Mouse (Mus musculus) stomach, embryonic 16.5 days (tissue): Measurements from ENCODE around the gene Setd4. TPM values are rescaled to one million over a fixed set of nuclear protein-coding genes. Genes with fewer than 3 reads are reported as not detected.

Experiments
- ATAC-seq: fragments of 200-750 bp; cut with Nextera tagmentation; 2 replicates; pipeline ENCODE4 v1.8.0; 2017; ENCODE audit warnings: moderate number of reproducible peaks, moderate TSS enrichment; ENCODE audit not compliant: insufficient read depth, low FRiP score
- H3K27ac ChIP-seq: fragments of 300-500 bp; sonication (generic); 2 replicates; pipeline ENCODE4 v1.5.1; 2014; ENCODE audit warnings: low read length
- H3K27me3 ChIP-seq: fragments of 300-500 bp; sonication (generic); 2 replicates; pipeline ENCODE4 v1.6.1; 2014; ENCODE audit warnings: low read length, control low read depth, mixed read lengths; ENCODE audit not compliant: control insufficient read depth, insufficient read depth
- H3K36me3 ChIP-seq: fragments of 300-500 bp; sonication (generic); 2 replicates; pipeline ENCODE4 v1.6.1; 2014; ENCODE audit warnings: low read length; ENCODE audit not compliant: control insufficient read depth, insufficient read depth
- H3K4me1 ChIP-seq: fragments of 300-500 bp; sonication (generic); 2 replicates; pipeline ENCODE4 v1.6.1; 2014; ENCODE audit warnings: low read length, control low read depth, mixed read lengths; ENCODE audit not compliant: control insufficient read depth, insufficient read depth
- H3K4me2 ChIP-seq: fragments of 300-500 bp; sonication (generic); 2 replicates; pipeline ENCODE4 v1.6.1; 2014; ENCODE audit warnings: low read depth, low read length, mixed read lengths
- H3K4me3 ChIP-seq: fragments of 300-500 bp; sonication (generic); replicated peaks from 2 replicates; pipeline ENCODE4 v1.5.1; 2014; ENCODE audit warnings: mild to moderate bottlenecking, low read length
- H3K9ac ChIP-seq: fragments of 300-500 bp; sonication (generic); 2 replicates; pipeline ENCODE4 v1.6.1; 2014; ENCODE audit warnings: low read length
- H3K9me3 ChIP-seq: fragments of 300-500 bp; sonication (generic); replicated peaks from 2 replicates; pipeline ENCODE4 v1.6.1; 2016; ENCODE audit warnings: low read length, control low read depth; ENCODE audit not compliant: control insufficient read depth
- WGBS: fragments of 180-500 bp; shearing (Covaris S2); extraction: QIAGEN DNeasy Blood & Tissue Kit; methylation state at CpG from one replicate; pipeline ENCODE4 v1.1.7; 2014; 5-methylcytosine and 5-hydroxymethylcytosine counted together
- polyA plus RNA-seq: library from polyadenylated mRNA; unstranded; fragments of >200 nt; fragmentation: Nextera tagmentation; extraction: Ambion mirVana; gene quantifications from 2 replicates; pipeline ENCODE4 v1.2.1, GENCODE M21; 2015

Setd4 gene
- polyA plus RNA-seq, 1 experiment from 2014 or later = 11.8 TPM

GRCm38 (mm10) chr16:93610961-93611360 is 7.1 kb upstream of the Setd4 start:
- Histone ChIP-seq H3K4me2 (no peak overlapping the region), H3K9me3 (no peaks in the 10 kb centered on the region), H3K4me1 (no peaks in the 10 kb centered on the region), H3K36me3 (no peaks in the 10 kb centered on the region), H3K4me3 (no peak overlapping the region), H3K27me3 (no peaks in the 10 kb centered on the region), H3K27ac (no peak overlapping the region), H3K9ac (no peak overlapping the region)
- WGBS = 88% methylated on average over 4 of the region's 4 CpGs
- ATAC-seq = no peak

- 95% methylated on average over 4 of the region's 4 CpGs for WGBS
- no peak for ATAC-seq
Observed at GRCm38 (mm10) chr16:93609796-93610195, 5.9 kb upstream of the Setd4 start.

GRCm38 (mm10) chr16:93608731-93609130 is 4.9 kb upstream of the Setd4 start:
- no peaks in the 10 kb centered on the region for H3K9me3 ChIP-seq

More at GRCm38 (mm10) chr16:93609796-93610195, 5.9 kb upstream of the Setd4 start:
- no peaks in the 10 kb centered on the region for H3K27me3 ChIP-seq
- no peak overlapping the region for H3K4me2 ChIP-seq
- H3K9me3 ChIP-seq = no peaks in the 10 kb centered on the region
- H3K36me3 ChIP-seq = no peaks in the 10 kb centered on the region
- no peak overlapping the region for H3K9ac ChIP-seq
- H3K4me1 ChIP-seq = no peaks in the 10 kb centered on the region
- no peak overlapping the region for H3K27ac ChIP-seq
- H3K4me3 ChIP-seq = no peak overlapping the region

GRCm38 (mm10) chr16:93607669-93608101 is 3.8 kb upstream of the Setd4 start:
- under 1% methylated on average over 32 of the region's 32 CpGs for WGBS
- peak overlapping the region; percentile 76 for H3K4me3 ChIP-seq

More at GRCm38 (mm10) chr16:93608731-93609130, 4.9 kb upstream of the Setd4 start:
- Histone ChIP-seq H3K9ac (peak overlapping the region; percentile 88; the same call in 1 of the 2 replicates), H3K4me3 (peak overlapping the region; percentile 76), H3K4me1 (peaks cover 3% of the 10 kb centered on the region), H3K27ac (no peak overlapping the region), H3K27me3 (no peaks in the 10 kb centered on the region), H3K4me2 (peak overlapping the region; percentile 86), H3K36me3 (no peaks in the 10 kb centered on the region)
- no peak for ATAC-seq
- WGBS = 56% methylated on average over 8 of the region's 8 CpGs

GRCm38 (mm10) chr16:93606146-93606545 is 2.3 kb upstream of the Setd4 start:
- Histone ChIP-seq H3K9ac (no peak overlapping the region), H3K4me1 (peaks cover 3% of the 10 kb centered on the region), H3K4me3 (no peak overlapping the region), H3K36me3 (no peaks in the 10 kb centered on the region; the same call in 1 of the 2 replicates), H3K9me3 (no peaks in the 10 kb centered on the region), H3K27ac (no peak overlapping the region), H3K4me2 (no peak overlapping the region), H3K27me3 (no peaks in the 10 kb centered on the region)
- 92% methylated on average over 7 of the region's 7 CpGs for WGBS
- ATAC-seq = no peak

More at GRCm38 (mm10) chr16:93607669-93608101, 3.8 kb upstream of the Setd4 start:
- Histone ChIP-seq H3K4me1 (peaks cover 3% of the 10 kb centered on the region), H3K9me3 (no peaks in the 10 kb centered on the region), H3K27ac (peak overlapping the region; percentile 76), H3K36me3 (no peaks in the 10 kb centered on the region), H3K4me2 (peak overlapping the region; percentile 86), H3K27me3 (no peaks in the 10 kb centered on the region), H3K9ac (peak overlapping the region; percentile 88)
- peak; percentile 52; the same call in 1 of the 2 replicates for ATAC-seq

GRCm38 (mm10) chr16:93605553-93605952 is 1.7 kb upstream of the Setd4 start, which contains the start of gene Cbr1:
Gene Cbr1 (plus strand): TSS chr16:93605853.
- ATAC-seq = no peak
- Histone ChIP-seq H3K9ac (peak within 1 kb of the TSS; percentile 91), H3K4me1 (peaks cover 3% of the 10 kb centered on the region), H3K4me2 (peak within 1 kb of the TSS; percentile 98), H3K27me3 (no peaks in the 10 kb centered on the region), H3K4me3 (peak within 1 kb of the TSS; percentile 74), H3K36me3 (no peaks in the 10 kb centered on the region; the same call in 1 of the 2 replicates), H3K27ac (no peak within 1 kb of the TSS), H3K9me3 (no peaks in the 10 kb centered on the region)
- WGBS = 61% methylated on average over 4 of the region's 4 CpGs

GRCm38 (mm10) chr16:93604481-93604969 is 662 bp upstream of the Setd4 start:
- peak overlapping the region; percentile 98 for H3K4me2 ChIP-seq
- WGBS = 6% methylated on average over 16 of the region's 16 CpGs
- no peak for ATAC-seq
- no peaks in the 10 kb centered on the region; the same call in 1 of the 2 replicates for H3K36me3 ChIP-seq
- H3K27me3 ChIP-seq = no peaks in the 10 kb centered on the region
- H3K9me3 ChIP-seq = no peaks in the 10 kb centered on the region
- H3K4me3 ChIP-seq = peak overlapping the region; percentile 74
- H3K27ac ChIP-seq = peak overlapping the region; percentile 97
- peak overlapping the region; percentile 91 for H3K9ac ChIP-seq
- peaks cover 3% of the 10 kb centered on the region for H3K4me1 ChIP-seq

GRCm38 (mm10) chr16:93599461-93599860 is 4.4 kb downstream of the Setd4 start:
- H3K4me3 ChIP-seq = no peak overlapping the region
- H3K36me3 ChIP-seq = no peaks in the 10 kb centered on the region; the same call in 1 of the 2 replicates
- H3K27ac ChIP-seq = no peak overlapping the region
- H3K9me3 ChIP-seq = no peaks in the 10 kb centered on the region
- H3K4me1 ChIP-seq = peaks cover 2% of the 10 kb centered on the region
- H3K9ac ChIP-seq = no peak overlapping the region
- no peak for ATAC-seq
- no peak overlapping the region for H3K4me2 ChIP-seq
- WGBS = 89% methylated on average over 6 of the region's 6 CpGs
- H3K27me3 ChIP-seq = no peaks in the 10 kb centered on the region

- no peak overlapping the region for H3K9ac ChIP-seq
- no peak overlapping the region for H3K27ac ChIP-seq
- H3K4me3 ChIP-seq = no peak overlapping the region
- H3K9me3 ChIP-seq = no peaks in the 10 kb centered on the region
- H3K27me3 ChIP-seq = no peaks in the 10 kb centered on the region
- ATAC-seq = no peak
- no peak overlapping the region for H3K4me2 ChIP-seq
- no peaks in the 10 kb centered on the region; the same call in 1 of the 2 replicates for H3K36me3 ChIP-seq
- WGBS = 89% methylated on average over 9 of the region's 9 CpGs
- no peaks in the 10 kb centered on the region for H3K4me1 ChIP-seq
Observed at GRCm38 (mm10) chr16:93597551-93597950, 6.3 kb downstream of the Setd4 start.
